Comparison of ENCODE assay signal across 20 mouse cellular contexts in genomic region chr8:22145831-22146230, GRCm38 (mm10). TPM values are rescaled to one million over a fixed set of nuclear protein-coding genes. Genes with fewer than 3 reads are reported as not detected.
"Had no signal": no experiment of that assay in that cellular context is flagged by ENCODE, and none has a peak within 500 bp of the region (broad histone marks: within the 10 kb centered on the region; RNA-seq: fewer than 3 reads in every experiment).

No protein-coding gene starts in this region.

- H3K36me3 ChIP-seq: liver, embryonic 15.5 days; stomach, embryonic 15.5 days had no signal

- H3K9me3 ChIP-seq: liver, embryonic 15.5 days; midbrain, embryonic 10.5 days; midbrain, embryonic 12.5 days; neural tube, embryonic 13.5 days; neural tube, embryonic 15.5 days; stomach, embryonic 15.5 days had no signal

- H3K9ac ChIP-seq: liver, embryonic 15.5 days; liver, postnatal 0 days; lung, embryonic 14.5 days; midbrain, embryonic 12.5 days; neural tube, embryonic 13.5 days; neural tube, embryonic 15.5 days; stomach, embryonic 15.5 days had no signal

- H3K27ac ChIP-seq: liver, embryonic 15.5 days; midbrain, embryonic 10.5 days; midbrain, embryonic 12.5 days; neural tube, embryonic 13.5 days; neural tube, embryonic 15.5 days; stomach, embryonic 15.5 days; stomach, postnatal 0 days had no signal

- H3K4me1 ChIP-seq: midbrain, embryonic 10.5 days; midbrain, embryonic 12.5 days; neural tube, embryonic 13.5 days; neural tube, embryonic 15.5 days; stomach, embryonic 15.5 days had no signal

- H3K27me3 ChIP-seq: liver, embryonic 15.5 days; midbrain, embryonic 12.5 days; neural tube, embryonic 13.5 days; neural tube, embryonic 15.5 days; stomach, embryonic 15.5 days had no signal

- DNase-seq: liver, postnatal 0 days; lung, embryonic 14.5 days; lung, postnatal 10 days; lung, postnatal 4 days; midbrain, embryonic 14.5 days; right cerebral cortex, postnatal 14 days; thymus, adult 2 months; thymus, postnatal 25 days; thymus, postnatal 4 days had no signal

- H3K4me3 ChIP-seq: liver, embryonic 15.5 days; midbrain, embryonic 10.5 days; midbrain, embryonic 12.5 days; myocyte; neural tube, embryonic 13.5 days; neural tube, embryonic 15.5 days; stomach, embryonic 15.5 days had no signal

RNA-seq across cellular contexts. Expression of gene Nek5, which starts 21.0 kb away (rescaled TPM):
- total RNA-seq: megakaryocyte, adult 5-6 weeks; megakaryocyte-erythroid progenitor cell, adult 5-6 weeks had no signal
- polyA plus RNA-seq: myocyte; spleen, adult 2 months had no signal
